Mouse (Mus musculus): ENCODE data around the gene Nfe2l2.

GRCm38 (mm10) chr2:75701822-75702587 lies 2.4 kb downstream of the Nfe2l2 start:
- no peak for TF ChIP-seq POLR2A (IDR thresholded peaks at IDR 0.05; ENCODE audit: insufficient read depth, low read depth, low read length)
- no peak for TF ChIP-seq CTCF (IDR thresholded peaks at IDR 0.05; ENCODE audit: insufficient read depth, low read depth, low read length)
